Mouse (Mus musculus) CH12.LX (cell line): ENCODE results near the gene Lrp5. TPM values are rescaled to one million over a fixed set of nuclear protein-coding genes. Genes with fewer than 3 reads are reported as not detected.

Source experiments
- DNase-seq: peaks from one replicate; pipeline ENCODE4 v3.0.0-alpha.2; 2013; ENCODE audit errors: extremely low read depth
- H3K27ac ChIP-seq: 2 replicates; pipeline ENCODE4 v1.5.1; 2012; ENCODE audit warnings: low read depth, mild to moderate bottlenecking, control low read depth, moderate library complexity; ENCODE audit not compliant: insufficient read depth
- H3K27me3 ChIP-seq: replicated peaks from 2 replicates; pipeline ENCODE3; 2012; ENCODE audit warnings: inconsistent platforms
- H3K36me3 ChIP-seq, 2 experiments: replicated peaks in 1 of 2; 2 replicates each; pipeline versions ENCODE3 to v1.6.1; 2012; ENCODE audit warnings: inconsistent platforms in 1 of 2, low read length in 1 of 2, mild to moderate bottlenecking in 1 of 2, mixed read lengths in 1 of 2, moderate library complexity in 1 of 2; ENCODE audit not compliant: control insufficient read depth in 1 of 2, insufficient read depth in 1 of 2
- H3K4me1 ChIP-seq, 2 experiments: 2 replicates each; pipeline ENCODE4 v1.6.1; 2012; ENCODE audit warnings: inconsistent platforms in 1 of 2, moderate library complexity in 1 of 2; ENCODE audit not compliant: insufficient read depth in 2 of 2, control insufficient read depth in 1 of 2
- H3K4me2 ChIP-seq: 2 replicates; pipeline ENCODE4 v1.6.1; 2012; ENCODE audit warnings: low read depth, mild to moderate bottlenecking, control low read depth; ENCODE audit not compliant: poor library complexity, insufficient read depth, severe bottlenecking
- H3K4me3 ChIP-seq, 3 experiments: fragments of 150-350 bp in 1 of 3; sonication (generic) in 1 of 3; replicated peaks in 1 of 3; 2 replicates each; pipeline versions ENCODE3 to v1.5.1; 2011 to 2012; ENCODE audit warnings: low read depth in 2 of 3, low read length in 2 of 3, mild to moderate bottlenecking in 2 of 3, moderate library complexity in 2 of 3, control low read depth in 1 of 3, improper control_type of control experiment in 1 of 3, inconsistent platforms in 1 of 3, mixed read lengths in 1 of 3; ENCODE audit not compliant: poor library complexity in 1 of 3
- H3K79me2 ChIP-seq: replicated peaks from 2 replicates; pipeline ENCODE4 v1.6.1; 2012; ENCODE audit warnings: mild to moderate bottlenecking, moderate library complexity; ENCODE audit not compliant: control insufficient read depth, poor library complexity, insufficient read depth, severe bottlenecking; ENCODE audit errors: extremely low read depth
- H3K9ac ChIP-seq: 2 replicates; pipeline ENCODE4 v1.6.1; 2012; ENCODE audit warnings: low read depth, mild to moderate bottlenecking, control low read depth, moderate library complexity; ENCODE audit not compliant: insufficient read depth
- H3K9me3 ChIP-seq: replicated peaks from 2 replicates; pipeline ENCODE3; 2012; ENCODE audit warnings: low read length, inconsistent platforms, mixed read lengths
- GABPA ChIP-seq: IDR thresholded peaks from 2 replicates; pipeline ENCODE4 v1.6.1; 2012; ENCODE audit warnings: low read depth, low read length, improper control_type of control experiment, inconsistent platforms; ENCODE audit not compliant: insufficient replicate concordance
- IRF4 ChIP-seq: IDR thresholded peaks from 2 replicates; pipeline ENCODE4 v1.6.1; 2014; ENCODE audit warnings: low read depth, mild to moderate bottlenecking, inconsistent platforms, low read length, improper control_type of control experiment
- JUN ChIP-seq: IDR thresholded peaks from 2 replicates; pipeline ENCODE4 v1.6.1; 2011; ENCODE audit warnings: low read depth, mild to moderate bottlenecking, low read length, improper control_type of control experiment, moderate library complexity; ENCODE audit not compliant: insufficient read depth
- JUND ChIP-seq: conservative IDR thresholded peaks from 2 replicates; pipeline ENCODE4 v1.6.1; 2011; ENCODE audit warnings: low read depth, low read length, improper control_type of control experiment
- MAFK ChIP-seq: IDR thresholded peaks from 2 replicates; pipeline ENCODE4 v1.6.1; 2011; ENCODE audit warnings: low read length, improper control_type of control experiment; ENCODE audit not compliant: insufficient replicate concordance
- MXI1 ChIP-seq: IDR thresholded peaks from 2 replicates; pipeline ENCODE4 v1.6.1; 2011; ENCODE audit warnings: mild to moderate bottlenecking, low read depth, low read length, improper control_type of control experiment
- MYC ChIP-seq: IDR thresholded peaks from 2 replicates; pipeline ENCODE4 v1.6.1; 2011; ENCODE audit warnings: low read depth, mild to moderate bottlenecking, improper control_type of control experiment, low read length
- NELFE ChIP-seq: IDR thresholded peaks from 2 replicates; pipeline ENCODE4 v1.6.1; 2011; ENCODE audit warnings: low read depth, low read length, improper control_type of control experiment
- RAD21 ChIP-seq: IDR thresholded peaks from 2 replicates; pipeline ENCODE4 v1.6.1; 2011; ENCODE audit warnings: low read depth, mild to moderate bottlenecking, low read length, improper control_type of control experiment, moderate library complexity
- RCOR1 ChIP-seq: conservative IDR thresholded peaks from 2 replicates; pipeline ENCODE4 v1.6.1; 2012; ENCODE audit warnings: low read depth, mild to moderate bottlenecking, inconsistent platforms, low read length, improper control_type of control experiment
- SIN3A ChIP-seq: IDR thresholded peaks from 2 replicates; pipeline ENCODE4 v1.6.1; 2012; ENCODE audit warnings: low read length, improper control_type of control experiment, inconsistent platforms
- TBP ChIP-seq: conservative IDR thresholded peaks from 2 replicates; pipeline ENCODE4 v1.6.1; 2011; ENCODE audit warnings: low read depth, low read length, improper control_type of control experiment
- USF1 ChIP-seq: IDR thresholded peaks from 2 replicates; pipeline ENCODE4 v1.6.1; 2014; ENCODE audit warnings: low read depth, mild to moderate bottlenecking, inconsistent platforms, low read length, improper control_type of control experiment
- ZC3H11A ChIP-seq: IDR thresholded peaks from 2 replicates; pipeline ENCODE4 v1.6.1; 2012; ENCODE audit warnings: low read depth, mild to moderate bottlenecking, inconsistent platforms, low read length, improper control_type of control experiment
- ZKSCAN1 ChIP-seq: IDR thresholded peaks from 2 replicates; pipeline ENCODE4 v1.6.1; 2012; ENCODE audit warnings: low read depth, inconsistent platforms, low read length, improper control_type of control experiment, borderline replicate concordance
- dilution Hi-C: fragments of 300-500 bp; cut with MboI; formaldehyde crosslinking; loops from 2 replicates; pipeline ENCODE4 v1.14.3; 2020; ENCODE audit warnings: low sequenced_read_pairs; ENCODE audit not compliant: extremely low pct_unique_long_range_greater_than_20kb, extremely low pct_ligation_motif_present
- in situ Hi-C: fragments of 300-500 bp; cut with MboI; formaldehyde crosslinking; loops from 3 replicates; pipeline ENCODE4 v1.14.3; 2019; ENCODE audit warnings: low sequenced_read_pairs, low pct_ligation_motif_present, low pct_unique_long_range_greater_than_20kb, mixed read lengths
- polyA plus RNA-seq: library from polyadenylated mRNA; unstranded; fragments of >175 nt; gene quantifications from 2 replicates; pipeline ENCODE4 v1.2.1, GENCODE M21; 2012; ENCODE audit warnings: low read depth; ENCODE audit not compliant: insufficient read length
- total RNA-seq, 2 experiments: library from RNA; depleted of rRNA; stranded (reverse); fragments of 300-350 nt in 1 of 2; fragments of >200 nt in 1 of 2; gene quantifications; 2 replicates each; pipeline ENCODE4 v1.2.3; 2012 to 2014

Gene Lrp5
- total and polyA plus RNA-seq, 3 experiments = 0.13 to 1.4 (median 1.1) TPM

GRCm38 (mm10) chr19:3654058-3654457 lies 32.3 kb downstream of the Lrp5 start:
- no peak overlapping the region for H3K4me2 ChIP-seq
- dilution Hi-C loops (no loop called here), in situ Hi-C loops (no loop called here)
- TF ChIP-seq ZC3H11A (no peak), MYC (no peak), ZKSCAN1 (no peak), SIN3A (no peak), RCOR1 (no peak), NELFE (no peak), GABPA (no peak), MAFK (no peak), TBP (no peak), IRF4 (no peak), JUN (no peak), USF1 (no peak), RAD21 (no peak), MXI1 (no peak)
- H3K4me3 ChIP-seq = no peak overlapping the region
- H3K79me2 ChIP-seq = no peaks in the 10 kb centered on the region
- H3K27ac ChIP-seq = no peak overlapping the region
- H3K9me3 ChIP-seq = peaks cover 6% of the 10 kb centered on the region
- H3K36me3 ChIP-seq = no peaks in the 10 kb centered on the region
- peaks cover 0 to 3% of the 10 kb centered on the region in 2 experiments; a peak in 1 of 4 replicates for H3K4me1 ChIP-seq
- no peak overlapping the region for H3K9ac ChIP-seq
- no peaks in the 10 kb centered on the region for H3K27me3 ChIP-seq
- no peak for DNase-seq

GRCm38 (mm10) chr19:3653508-3653907 lies 32.9 kb downstream of the Lrp5 start:
- no peak overlapping the region for H3K27ac ChIP-seq
- H3K4me2 ChIP-seq = no peak overlapping the region
- in situ Hi-C loops = no loop called here
- no peak for TF ChIP-seq NELFE
- no peak overlapping the region for H3K9ac ChIP-seq
- no peaks in the 10 kb centered on the region for H3K79me2 ChIP-seq
- dilution Hi-C loops = no loop called here
- H3K4me1 ChIP-seq = peaks cover 0 to 3% of the 10 kb centered on the region in 2 experiments; a peak in 1 of 4 replicates
- H3K36me3 ChIP-seq = no peaks in the 10 kb centered on the region
- no peak for DNase-seq
- H3K27me3 ChIP-seq = no peaks in the 10 kb centered on the region
- H3K4me3 ChIP-seq = no peak overlapping the region
- peaks cover 6% of the 10 kb centered on the region for H3K9me3 ChIP-seq

- TF ChIP-seq JUND (no peak), USF1 (no peak), MAFK (no peak), MYC (no peak)
- in situ Hi-C loops (no loop called here), dilution Hi-C loops (no loop called here)
- H3K9ac ChIP-seq = no peak overlapping the region
- peaks cover 5 to 8% of the 10 kb centered on the region in 2 experiments; a peak in 3 of 4 replicates for H3K4me1 ChIP-seq
- H3K4me2 ChIP-seq = no peak overlapping the region
- no peak overlapping the region for H3K27ac ChIP-seq
- H3K36me3 ChIP-seq = no peaks in the 10 kb centered on the region
- no peak for DNase-seq
- peaks cover 3% of the 10 kb centered on the region for H3K9me3 ChIP-seq
- H3K79me2 ChIP-seq = no peaks in the 10 kb centered on the region
- no peaks in the 10 kb centered on the region for H3K27me3 ChIP-seq
- no peak overlapping the region for H3K4me3 ChIP-seq
Observed at GRCm38 (mm10) chr19:3651989-3652388, 34.4 kb downstream of the Lrp5 start.
